Mouse (Mus musculus): ENCODE data around the gene Plin5. TPM values are rescaled to one million over a fixed set of nuclear protein-coding genes. Genes with fewer than 3 reads are reported as not detected.

The Plin5 gene
- total and polyA plus RNA-seq, 3 experiments: not detected

GRCm38 (mm10) chr17:56098711-56099572 is 18.5 kb downstream of the Plin5 start:
- Histone ChIP-seq H3K4me3 (ENCODE audit: control insufficient read depth in 1 of 2, insufficient read depth in 1 of 2, low read depth in 2 of 2, low read length in 2 of 2) (no peak overlapping the region), H3K9me3 (replicated peaks; ENCODE audit: insufficient read depth, low read length) (no peaks in the 10 kb centered on the region), H3K36me3 (ENCODE audit: control insufficient read depth in 1 of 2, insufficient read depth in 2 of 2, low read length in 2 of 2) (peaks cover 0 to 5% of the 10 kb centered on the region in 2 experiments; a peak in 2 of 4 replicates), H3K9ac (ENCODE audit: control insufficient read depth, low read depth, low read length, poor library complexity, severe bottlenecking) (no peak overlapping the region), H3K79me2 (ENCODE audit: control insufficient read depth, insufficient read depth, low read length, poor library complexity) (no peaks in the 10 kb centered on the region), H3K27ac (ENCODE audit: control insufficient read depth, low read depth, low read length) (no peak overlapping the region), H3K4me1 (ENCODE audit: control insufficient read depth in 1 of 2, insufficient read depth in 2 of 2, low read length in 2 of 2) (no peaks in the 10 kb centered on the region), H3K27me3 (ENCODE audit: control insufficient read depth in 1 of 2, insufficient read depth in 2 of 2, low read length in 2 of 2) (no peaks in the 10 kb centered on the region)
- TF ChIP-seq CTCF (IDR thresholded peaks at IDR 0.05 in 2 of 3, conservative IDR thresholded peaks at IDR 0.05 in 1 of 3; ENCODE audit: control insufficient read depth in 1 of 3, insufficient read depth in 1 of 3, low read depth in 2 of 3, low read length in 3 of 3, poor library complexity in 1 of 3, severe bottlenecking in 1 of 3) (peak; percentile 14 to 33 (median 16); a peak in 4 of 6 replicates), MAX (IDR thresholded peaks at IDR 0.05; ENCODE audit: low read length) (no peak), SMC3 (IDR thresholded peaks at IDR 0.05; ENCODE audit: low read depth, low read length) (0 out of 2 replicates have a peak, but pooled peaks have one; percentile 9)
- DNase-seq (ENCODE audit: low read depth, low spot score): no peak

- H3K4me3 ChIP-seq (ENCODE audit: control insufficient read depth in 1 of 2, insufficient read depth in 1 of 2, low read depth in 2 of 2, low read length in 2 of 2): no peak overlapping the region
- H3K9me3 ChIP-seq (replicated peaks; ENCODE audit: insufficient read depth, low read length): no peaks in the 10 kb centered on the region
- H3K4me1 ChIP-seq (ENCODE audit: control insufficient read depth in 1 of 2, insufficient read depth in 2 of 2, low read length in 2 of 2): no peaks in the 10 kb centered on the region
- no peaks in the 10 kb centered on the region for H3K79me2 ChIP-seq (ENCODE audit: control insufficient read depth, insufficient read depth, low read length, poor library complexity)
- TF ChIP-seq MEF2A (IDR thresholded peaks at IDR 0.05; ENCODE audit: extremely low read depth, insufficient replicate concordance, low read depth, low read length, poor library complexity, severe bottlenecking): no peak
- TF ChIP-seq MAFK (IDR thresholded peaks at IDR 0.05; ENCODE audit: borderline replicate concordance, low read depth, low read length): no peak
- TF ChIP-seq HCFC1 (IDR thresholded peaks at IDR 0.05; ENCODE audit: low read depth, low read length): no peak
- TF ChIP-seq GABPA (IDR thresholded peaks at IDR 0.05; ENCODE audit: low read depth, low read length): no peak
- no peak for TF ChIP-seq TCF12 (IDR thresholded peaks at IDR 0.05; ENCODE audit: low read depth, low read length)
- no peak for TF ChIP-seq CTCF (IDR thresholded peaks at IDR 0.05 in 2 of 3, conservative IDR thresholded peaks at IDR 0.05 in 1 of 3; ENCODE audit: control insufficient read depth in 1 of 3, insufficient read depth in 1 of 3, low read depth in 2 of 3, low read length in 3 of 3, poor library complexity in 1 of 3, severe bottlenecking in 1 of 3)
- no peak for TF ChIP-seq EP300 (IDR thresholded peaks at IDR 0.05; ENCODE audit: low read depth in 1 of 2, low read length in 2 of 2)
- no peak for TF ChIP-seq MYB (IDR thresholded peaks at IDR 0.05; ENCODE audit: low read depth, low read length)
- no peak for TF ChIP-seq USF2 (IDR thresholded peaks at IDR 0.05; ENCODE audit: borderline replicate concordance in 1 of 2, insufficient read depth in 1 of 2, low read depth in 1 of 2, low read length in 2 of 2)
- no peak for TF ChIP-seq BHLHE40 (IDR thresholded peaks at IDR 0.05; ENCODE audit: borderline replicate concordance, low read depth, low read length)
- no peak for TF ChIP-seq ETS1 (IDR thresholded peaks at IDR 0.05; ENCODE audit: low read depth, low read length)
- TF ChIP-seq MAX (IDR thresholded peaks at IDR 0.05; ENCODE audit: low read length): no peak
- TF ChIP-seq POLR2A (IDR thresholded peaks at IDR 0.05; ENCODE audit: control insufficient read depth in 1 of 2, insufficient read depth in 1 of 2, low read depth in 1 of 2, low read length in 2 of 2, poor library complexity in 1 of 2): no peak
- TF ChIP-seq TAL1 (IDR thresholded peaks at IDR 0.05; ENCODE audit: low read length): no peak
- no peaks in the 10 kb centered on the region for H3K27me3 ChIP-seq (ENCODE audit: control insufficient read depth in 1 of 2, insufficient read depth in 2 of 2, low read length in 2 of 2)
- no peak overlapping the region for H3K27ac ChIP-seq (ENCODE audit: control insufficient read depth, low read depth, low read length)
- DNase-seq (ENCODE audit: low read depth, low spot score): no peak
- H3K36me3 ChIP-seq (ENCODE audit: control insufficient read depth in 1 of 2, insufficient read depth in 2 of 2, low read length in 2 of 2): peaks cover 0 to 5% of the 10 kb centered on the region in 2 experiments; a peak in 2 of 4 replicates
- no peak overlapping the region for H3K9ac ChIP-seq (ENCODE audit: control insufficient read depth, low read depth, low read length, poor library complexity, severe bottlenecking)
These were observed 19.2 kb downstream of the Plin5 start for GRCm38 (mm10) chr17:56098180-56098579.
